Mouse (Mus musculus) heart, embryonic 16.5 days (tissue): Measurements from ENCODE around the gene Pnp2. TPM values are rescaled to one million over a fixed set of nuclear protein-coding genes. Genes with fewer than 3 reads are reported as not detected.
A peak's percentile ranks its signal among the peaks of the same experiment; 100 is the strongest.
"Not testable (repeated sequence)": the region's sequence is repeated elsewhere in the genome, so short reads cannot be mapped to it uniquely, and the experiment has no call there.

Experiments
- ATAC-seq: fragments of 200-750 bp; cut with Nextera tagmentation; replicated peaks from 2 replicates; pipeline ENCODE4 v1.8.0; 2017; ENCODE audit warnings: moderate number of reproducible peaks; ENCODE audit not compliant: insufficient read depth, low FRiP score; ENCODE audit errors: extremely low read depth
- H3K27ac ChIP-seq: fragments of 300-500 bp; sonication (generic); 2 replicates; pipeline ENCODE4 v1.5.1; 2014; ENCODE audit warnings: mild to moderate bottlenecking, low read length, control low read depth, moderate library complexity
- H3K27me3 ChIP-seq: fragments of 300-500 bp; sonication (generic); 2 replicates; pipeline ENCODE4 v1.6.1; 2014; ENCODE audit warnings: low read length, mixed read lengths; ENCODE audit not compliant: control insufficient read depth, insufficient read depth
- H3K36me3 ChIP-seq: fragments of 300-500 bp; sonication (generic); 2 replicates; pipeline ENCODE4 v1.6.1; 2014; ENCODE audit not compliant: control insufficient read depth, insufficient read depth
- H3K4me1 ChIP-seq: fragments of 300-500 bp; sonication (generic); 2 replicates; pipeline ENCODE4 v1.6.1; 2014; ENCODE audit warnings: low read length, mixed read lengths; ENCODE audit not compliant: control insufficient read depth, insufficient read depth
- H3K4me2 ChIP-seq: fragments of 300-500 bp; sonication (generic); 2 replicates; pipeline ENCODE4 v1.6.1; 2014; ENCODE audit warnings: low read depth, mild to moderate bottlenecking, control low read depth, low read length
- H3K4me3 ChIP-seq: fragments of 300-500 bp; sonication (generic); 2 replicates; pipeline ENCODE4 v1.5.1; 2014; ENCODE audit warnings: mild to moderate bottlenecking, control low read depth, low read length
- H3K9ac ChIP-seq: fragments of 300-500 bp; sonication (generic); 2 replicates; pipeline ENCODE4 v1.6.1; 2014; ENCODE audit warnings: low read length, control low read depth
- H3K9me3 ChIP-seq: fragments of 300-500 bp; sonication (generic); replicated peaks from 2 replicates; pipeline ENCODE4 v1.6.1; 2016; ENCODE audit warnings: low read length; ENCODE audit not compliant: control insufficient read depth
- WGBS: fragments of 180-500 bp; shearing (Covaris S2); extraction: QIAGEN DNeasy Blood & Tissue Kit; methylation state at CpG from one replicate; pipeline ENCODE4 v1.1.7; 2014; 5-methylcytosine and 5-hydroxymethylcytosine counted together
- polyA plus RNA-seq: library from polyadenylated mRNA; unstranded; fragments of >200 nt; fragmentation: Nextera tagmentation; extraction: Ambion mirVana; gene quantifications from 2 replicates; pipeline ENCODE4 v1.2.1, GENCODE M21; 2015

Pnp2 gene
- polyA plus RNA-seq, 1 experiment from 2014 or later: 0.43 TPM

DNA sequence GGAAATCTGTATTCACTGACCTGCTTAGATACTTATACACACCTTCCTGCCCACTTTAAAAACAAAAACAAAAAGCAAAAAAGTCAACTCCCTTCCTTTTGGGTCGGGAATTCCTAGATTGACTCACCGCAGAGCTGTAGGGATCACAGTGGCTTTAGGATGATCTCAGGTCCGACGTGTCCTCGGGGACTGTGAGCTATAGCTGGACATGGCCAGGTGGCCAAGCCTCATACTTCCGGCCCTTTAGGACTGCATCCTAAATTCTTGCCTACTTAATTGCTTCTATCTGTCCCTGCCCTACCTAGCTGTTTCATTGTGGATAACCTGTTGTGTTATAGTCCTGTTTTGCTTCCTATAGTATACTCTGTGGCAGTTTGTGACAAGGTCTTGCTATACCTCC, 10.7 kb upstream of the Pnp2 start:
- H3K27me3 ChIP-seq, H3K9me3 ChIP-seq, ATAC-seq, H3K36me3 ChIP-seq, H3K4me1 ChIP-seq: not testable (repeated sequence)
- peak overlapping the region; percentile 52 for H3K4me3 ChIP-seq
- 11% methylated on average over 6 of the region's 6 CpGs for WGBS
- H3K9ac ChIP-seq: peak overlapping the region; percentile 76
- peak overlapping the region; percentile 89 for H3K27ac ChIP-seq
- H3K4me2 ChIP-seq: peak overlapping the region; percentile 60

DNA sequence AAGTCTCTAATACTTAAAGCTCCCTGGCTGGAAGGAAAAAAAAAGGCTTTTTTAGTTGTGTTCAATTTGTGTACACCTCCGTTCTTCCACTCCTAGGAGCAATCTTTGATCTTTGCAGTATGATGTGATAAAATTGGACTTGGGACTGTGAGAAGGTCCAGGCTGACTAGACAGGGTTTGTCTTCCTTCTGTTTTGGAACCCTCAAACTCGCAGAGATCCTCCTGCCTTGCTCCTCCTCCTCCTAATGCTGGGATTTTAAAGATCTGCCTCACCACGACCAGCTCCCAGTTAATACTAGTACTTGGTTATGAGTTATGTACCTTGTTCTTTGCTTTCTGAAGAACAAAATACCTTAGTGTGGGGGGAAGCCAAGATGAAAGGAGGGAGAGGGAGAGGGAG, 10.3 kb upstream of the Pnp2 start:
- H3K36me3 ChIP-seq, ATAC-seq, H3K27ac ChIP-seq, H3K9me3 ChIP-seq, H3K4me1 ChIP-seq, H3K27me3 ChIP-seq: not testable (repeated sequence)
- Histone ChIP-seq H3K4me3 (peak overlapping the region; percentile 52), H3K9ac (peak overlapping the region; percentile 76; the same call in 1 of the 2 replicates), H3K4me2 (peak overlapping the region; percentile 60)
- 28% methylated on average over 3 of the region's 3 CpGs for WGBS

DNA sequence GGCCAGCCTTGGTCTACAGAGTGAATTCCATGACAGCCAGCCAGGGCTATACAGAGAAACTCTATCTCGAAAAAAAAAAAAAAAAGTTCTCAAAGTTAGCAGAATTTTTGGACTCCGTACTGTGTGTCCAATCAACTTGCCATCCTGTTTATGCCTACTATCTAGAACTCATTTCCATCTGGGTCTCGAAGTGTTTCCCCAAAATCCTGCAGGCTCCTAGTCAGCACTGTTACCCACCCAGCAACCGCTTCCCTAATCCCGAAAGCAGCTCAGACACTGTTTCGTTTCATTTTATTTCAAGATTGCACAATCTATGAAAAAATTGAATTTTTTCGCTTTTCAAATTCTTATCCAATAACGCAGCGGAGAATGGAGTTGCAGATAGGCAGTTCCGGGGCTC, 305 bp upstream of the Pnp2 start:
- 82% methylated on average over 10 of the region's 10 CpGs for WGBS
- H3K4me2 ChIP-seq: no peak overlapping the region

DNA sequence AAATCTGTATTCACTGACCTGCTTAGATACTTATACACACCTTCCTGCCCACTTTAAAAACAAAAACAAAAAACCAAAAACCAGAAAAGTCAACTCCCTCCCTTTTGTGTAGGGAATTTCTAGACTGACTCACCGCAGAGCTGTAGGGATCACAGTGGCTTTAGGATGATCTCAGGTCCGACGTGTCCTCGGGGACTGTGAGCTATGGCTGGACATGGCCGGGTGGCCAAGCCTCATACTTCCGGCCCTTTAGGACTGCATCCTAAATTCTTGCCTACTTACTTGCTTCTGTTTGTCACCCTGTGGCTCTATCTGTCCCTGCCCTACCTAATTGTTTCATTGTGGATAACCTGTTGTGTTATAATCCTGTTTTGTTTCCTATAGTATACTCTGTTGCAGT, 932 bp downstream of the Pnp2 start:
- not testable (repeated sequence) for H3K4me2 ChIP-seq, H3K4me3 ChIP-seq, H3K9me3 ChIP-seq, H3K27ac ChIP-seq, H3K4me1 ChIP-seq, H3K27me3 ChIP-seq, H3K9ac ChIP-seq, ATAC-seq, H3K36me3 ChIP-seq
- WGBS: 77% methylated on average over 6 of the region's 6 CpGs

More for the DNA sequence above, 305 bp upstream of the Pnp2 start:
- H3K27me3 ChIP-seq: no peaks in the 10 kb centered on the region
- H3K9me3 ChIP-seq: no peaks in the 10 kb centered on the region
- no peak for ATAC-seq
- H3K4me1 ChIP-seq: no peaks in the 10 kb centered on the region
- peaks cover 3% of the 10 kb centered on the region; the same call in 1 of the 2 replicates for H3K36me3 ChIP-seq
- H3K27ac ChIP-seq: no peak overlapping the region
- H3K9ac ChIP-seq: no peak overlapping the region
- no peak overlapping the region for H3K4me3 ChIP-seq

DNA sequence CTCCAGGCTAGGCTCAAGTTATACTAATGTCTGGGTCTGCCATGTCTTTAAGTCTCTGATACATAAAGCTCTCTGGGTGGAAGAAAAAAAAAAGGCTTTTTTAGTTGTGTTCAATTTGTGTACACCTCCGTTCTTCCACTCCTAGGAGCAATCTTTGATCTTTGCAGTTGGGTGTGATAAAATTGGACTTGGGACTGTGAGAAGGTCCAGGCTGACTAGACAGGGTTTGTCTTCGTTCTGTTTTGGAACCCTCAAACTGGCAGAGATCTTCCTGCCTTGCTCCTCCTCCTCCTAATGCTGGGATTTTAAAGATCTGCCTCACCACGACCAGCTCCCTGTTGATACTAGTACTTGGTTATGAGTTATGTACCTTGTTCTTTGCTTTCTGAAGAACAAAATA, 1.4 kb downstream of the Pnp2 start:
- H3K27me3 ChIP-seq, H3K9me3 ChIP-seq, H3K9ac ChIP-seq, H3K4me3 ChIP-seq, H3K4me2 ChIP-seq, H3K27ac ChIP-seq, H3K4me1 ChIP-seq, H3K36me3 ChIP-seq, ATAC-seq: not testable (repeated sequence)
- WGBS: 64% methylated on average over 3 of the region's 3 CpGs

DNA sequence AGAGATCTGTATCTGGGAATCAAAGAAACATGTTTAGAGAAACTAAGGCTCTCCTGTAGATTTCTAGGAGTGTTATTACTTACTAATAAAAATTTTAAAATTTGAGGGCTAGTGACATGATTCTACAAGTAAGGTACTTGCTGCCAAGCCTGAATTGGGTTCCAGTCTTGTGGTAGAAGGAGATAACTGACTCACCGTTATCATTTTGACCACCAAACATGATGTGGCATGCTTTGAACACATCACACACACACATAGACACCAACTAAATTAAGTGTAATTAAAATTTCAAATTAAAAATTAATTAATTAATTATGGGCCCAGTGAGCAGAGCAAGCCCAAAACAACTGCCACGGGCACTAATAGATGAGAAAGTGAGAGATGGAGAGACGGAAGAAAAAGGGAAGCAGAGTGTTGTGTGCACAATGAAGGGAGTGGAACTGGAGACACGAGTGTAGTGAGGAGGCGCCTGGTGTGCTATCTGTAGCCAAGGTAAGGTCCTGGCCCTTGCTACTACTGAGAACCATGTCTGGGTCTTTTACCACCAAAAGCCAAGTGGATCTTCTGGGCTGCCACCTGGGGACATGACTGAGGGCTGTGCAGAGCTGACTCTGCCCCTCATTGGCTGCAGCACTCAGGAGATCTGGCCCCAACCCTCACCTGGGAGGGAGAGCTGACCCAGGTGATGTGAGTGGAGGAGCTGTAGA, 2.6 kb downstream of the Pnp2 start:
- H3K36me3 ChIP-seq, H3K4me3 ChIP-seq, H3K4me2 ChIP-seq, H3K27ac ChIP-seq, H3K4me1 ChIP-seq, H3K9me3 ChIP-seq, H3K27me3 ChIP-seq, H3K9ac ChIP-seq, ATAC-seq: not testable (repeated sequence)
- WGBS: 91% methylated on average over 5 of the region's 5 CpGs

DNA sequence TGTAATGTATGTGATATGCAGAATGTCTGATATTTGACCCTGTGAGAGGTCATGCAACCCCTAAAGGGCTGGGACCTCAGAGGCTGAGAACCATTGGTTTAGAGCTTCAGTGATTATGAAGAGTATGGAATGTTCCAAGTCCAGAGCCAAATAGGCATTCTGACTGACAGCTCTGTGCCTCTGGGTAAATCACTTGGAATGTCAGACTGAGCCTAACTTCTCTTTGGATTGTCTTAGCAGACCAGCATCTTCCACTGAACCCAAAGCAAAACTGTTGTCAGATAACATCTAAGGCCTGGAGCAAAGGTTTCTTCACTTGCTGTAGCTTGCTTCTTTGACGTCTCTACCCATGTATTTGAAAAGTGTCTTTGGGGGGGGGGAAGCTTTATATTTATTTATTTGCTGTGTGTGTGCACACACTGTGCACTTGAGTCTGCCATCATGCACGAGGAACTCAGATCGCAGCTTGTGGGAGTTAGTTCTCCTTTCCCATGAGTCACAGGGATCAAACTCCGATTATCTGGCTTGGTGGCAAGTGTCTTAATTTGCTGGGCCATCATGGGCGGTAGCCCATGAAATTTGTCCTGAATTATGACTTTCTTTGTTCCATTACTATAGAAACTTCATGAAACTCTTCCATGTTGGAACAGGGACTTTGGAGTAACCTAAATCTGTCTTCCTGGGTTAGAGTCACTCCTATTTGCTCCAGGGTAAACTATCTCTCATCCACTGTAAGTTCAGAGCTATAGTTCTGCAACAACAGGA, 12.6 kb downstream of the Pnp2 start:
- no peaks in the 10 kb centered on the region for H3K27me3 ChIP-seq
- no peak overlapping the region for H3K4me3 ChIP-seq
- WGBS: 90% methylated on average over 5 of the region's 5 CpGs
- no peaks in the 10 kb centered on the region for H3K9me3 ChIP-seq
- ATAC-seq: no peak
- peaks cover 6% of the 10 kb centered on the region; the same call in 1 of the 2 replicates for H3K4me1 ChIP-seq
- no peak overlapping the region for H3K27ac ChIP-seq
- H3K9ac ChIP-seq: no peak overlapping the region
- H3K4me2 ChIP-seq: no peak overlapping the region
- no peaks in the 10 kb centered on the region for H3K36me3 ChIP-seq

DNA sequence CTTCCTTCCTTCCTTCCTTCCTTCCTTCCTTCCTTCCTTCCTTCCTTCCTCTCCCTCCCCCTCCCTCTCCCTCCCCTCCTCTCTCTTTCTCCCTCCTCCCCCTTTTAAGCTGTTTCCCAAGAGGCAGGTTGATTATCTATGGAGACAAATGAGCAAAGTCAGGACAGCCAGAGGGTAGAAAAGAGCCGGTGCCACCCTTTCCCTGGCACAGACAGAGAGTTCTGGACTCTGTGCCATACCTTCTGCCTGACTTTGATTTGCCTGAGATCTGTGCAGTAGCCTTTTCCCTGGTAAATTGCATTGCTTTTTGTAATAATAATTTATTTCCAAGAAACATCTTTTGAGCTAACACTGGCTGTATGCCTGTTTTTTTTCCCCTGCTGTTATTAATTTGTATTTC, 13.2 kb downstream of the Pnp2 start:
- no peak overlapping the region for H3K4me3 ChIP-seq
- H3K4me2 ChIP-seq: no peak overlapping the region
- H3K9me3 ChIP-seq: no peaks in the 10 kb centered on the region
- peaks cover 6% of the 10 kb centered on the region; the same call in 1 of the 2 replicates for H3K4me1 ChIP-seq
- H3K27me3 ChIP-seq: no peaks in the 10 kb centered on the region
- no peak for ATAC-seq
- H3K36me3 ChIP-seq: no peaks in the 10 kb centered on the region
- H3K9ac ChIP-seq: no peak overlapping the region
- WGBS: 38% methylated on average over 1 of the region's 1 CpGs
- no peak overlapping the region for H3K27ac ChIP-seq
